Mouse (Mus musculus) common myeloid progenitor, adult 5-6 weeks (primary cell): Measurements from ENCODE around the gene Cdon. TPM values are rescaled to one million over a fixed set of nuclear protein-coding genes. Genes with fewer than 3 reads are reported as not detected.

Experiments
- ATAC-seq: replicated peaks from 2 replicates; pipeline ENCODE4 v1.8.0; 2016; ENCODE audit warnings: low read depth, mild to moderate bottlenecking, moderate TSS enrichment, inconsistent platforms; ENCODE audit not compliant: poor library complexity, severe bottlenecking
- total RNA-seq: library from RNA; stranded (forward); fragments of 200-1000, 187-1606 nt; gene quantifications from 2 replicates; pipeline ENCODE4 v1.2.3, GENCODE M21; 2017

The Cdon gene
- total RNA-seq, 1 experiment from 2014 or later: 1.4 TPM

DNA sequence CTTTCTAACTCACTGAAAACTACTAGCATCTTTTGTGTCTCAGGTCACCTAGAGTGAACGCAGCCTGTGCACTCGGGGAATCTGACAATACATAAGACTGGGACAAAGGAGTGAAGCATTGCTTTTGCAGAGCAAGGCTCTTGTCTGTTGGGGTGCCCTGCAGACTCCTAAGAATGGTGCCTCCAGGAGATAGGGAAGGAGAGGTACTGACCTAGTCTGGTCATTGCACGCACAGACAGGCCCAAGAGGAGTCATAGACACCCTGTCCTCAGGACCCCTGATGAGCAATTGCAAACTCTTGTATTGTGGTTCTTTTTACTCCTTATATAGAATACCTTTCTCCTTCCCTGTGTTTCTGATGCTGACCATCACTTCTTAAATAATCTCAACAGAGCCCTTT is 13.4 kb downstream of the Cdon start:
- no peak for ATAC-seq

DNA sequence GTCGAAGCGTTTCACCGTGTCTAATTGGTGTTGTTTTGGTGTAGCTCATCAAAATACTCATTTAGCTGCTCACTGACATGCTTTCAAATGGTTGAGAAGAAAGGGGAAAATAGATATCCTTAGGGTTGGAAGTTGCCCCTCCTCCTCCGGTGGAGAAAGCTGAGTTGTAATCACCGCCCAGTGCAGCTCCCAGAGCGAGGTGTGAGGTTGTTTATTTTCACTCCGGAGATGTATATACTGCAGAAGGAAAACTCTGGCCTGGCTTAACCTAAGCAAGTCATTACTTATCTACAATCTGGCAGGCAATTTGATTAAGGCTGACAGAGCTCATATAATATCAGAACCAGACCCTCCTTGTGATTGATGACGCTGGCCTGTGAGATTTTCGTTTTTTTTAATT is 14.6 kb downstream of the Cdon start:
- no peak for ATAC-seq

DNA sequence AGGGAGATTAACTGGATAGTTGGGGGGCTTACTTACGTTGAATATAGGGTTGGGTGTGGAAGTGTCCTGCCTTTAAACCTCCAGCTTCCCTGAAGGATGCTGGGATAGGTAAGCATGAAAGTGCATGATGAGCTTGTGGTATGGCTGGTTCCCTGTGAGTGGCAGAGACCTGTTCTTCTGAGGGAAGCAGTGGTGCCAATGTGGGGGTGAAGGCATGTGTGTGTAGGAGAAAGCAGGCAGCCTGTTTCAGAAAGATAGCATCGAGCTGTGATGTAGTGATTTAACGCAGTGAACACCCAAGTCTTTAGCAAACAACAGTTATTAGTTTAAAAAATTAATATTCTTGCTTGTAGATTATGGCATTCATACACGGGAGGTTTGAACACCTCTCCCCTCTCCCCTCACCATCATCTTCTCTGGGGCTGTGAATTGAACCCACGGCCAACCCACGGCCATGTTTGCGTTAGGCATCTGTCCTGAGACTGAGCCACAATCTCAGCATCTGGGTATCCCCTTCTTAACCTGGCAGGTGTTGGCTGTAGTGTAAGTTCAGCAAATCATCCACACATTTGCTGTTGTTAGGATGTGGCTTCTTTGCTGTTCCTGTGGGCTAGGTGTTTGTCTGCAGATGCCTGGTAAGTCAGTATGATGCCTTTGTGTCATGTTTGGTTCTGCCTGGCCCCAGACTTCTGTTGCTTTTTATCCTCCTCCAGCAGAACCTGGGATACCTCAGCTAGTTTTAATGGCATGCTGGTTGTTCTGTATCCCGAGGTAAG is 17.5 kb downstream of the Cdon start:
- no peak for ATAC-seq

DNA sequence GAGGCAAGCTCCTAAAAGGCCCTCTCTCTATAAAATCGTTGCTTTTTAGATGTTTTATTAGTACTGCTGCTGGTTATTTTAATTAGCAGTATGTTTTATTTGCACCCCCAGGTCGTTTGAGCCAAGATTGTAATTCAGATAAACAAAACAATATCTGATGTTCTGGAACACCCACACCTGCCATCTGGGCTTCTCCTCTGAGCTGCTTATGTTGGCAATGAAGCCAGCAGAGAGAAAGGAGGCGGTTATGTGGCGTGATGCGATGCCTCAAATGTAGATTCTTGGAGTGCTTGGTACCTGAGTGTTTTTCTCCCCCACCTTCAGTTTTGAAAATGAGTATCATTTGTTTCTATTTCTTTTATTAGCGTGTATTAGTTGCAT is 18.1 kb downstream of the Cdon start:
- ATAC-seq: no peak

DNA sequence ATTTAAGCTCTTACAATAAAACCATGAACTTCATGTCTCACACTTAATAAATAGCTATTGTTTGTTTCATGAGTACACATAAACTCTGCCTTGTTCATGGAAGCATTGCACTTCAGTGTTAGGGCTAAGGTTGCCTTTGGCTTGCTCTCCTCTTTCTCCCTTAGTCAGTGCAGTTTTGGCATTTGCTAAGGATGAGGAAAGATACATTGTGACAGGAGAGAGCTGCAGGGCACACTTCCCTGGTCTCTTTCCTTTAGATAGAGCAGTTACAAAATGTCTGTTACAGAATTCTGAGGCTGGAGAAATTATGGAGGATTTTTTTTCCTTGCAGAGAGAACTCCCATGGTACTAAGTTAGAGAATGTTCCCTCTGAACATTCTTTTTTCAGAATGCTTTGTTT is 18.8 kb downstream of the Cdon start:
- no peak for ATAC-seq

DNA sequence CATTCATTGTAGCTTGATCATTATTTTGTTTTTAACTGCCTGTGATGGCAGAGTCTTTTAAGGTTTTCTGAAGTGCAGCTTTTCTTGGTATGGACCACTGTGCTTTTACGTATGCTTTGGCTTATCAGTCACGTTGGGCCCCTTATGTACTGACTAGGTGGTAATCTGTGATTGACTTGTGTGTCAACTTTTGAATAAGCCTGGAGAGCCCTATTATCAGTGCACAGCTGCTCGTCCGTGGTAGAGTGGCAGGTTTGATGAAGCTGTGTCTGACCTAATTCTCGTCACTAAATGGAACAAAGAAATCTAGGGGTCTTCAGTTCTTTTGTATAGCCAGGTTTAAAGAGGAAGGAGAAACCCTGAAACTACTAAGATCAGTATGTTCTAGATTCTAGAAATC is 21.5 kb downstream of the Cdon start:
- ATAC-seq: no peak

DNA sequence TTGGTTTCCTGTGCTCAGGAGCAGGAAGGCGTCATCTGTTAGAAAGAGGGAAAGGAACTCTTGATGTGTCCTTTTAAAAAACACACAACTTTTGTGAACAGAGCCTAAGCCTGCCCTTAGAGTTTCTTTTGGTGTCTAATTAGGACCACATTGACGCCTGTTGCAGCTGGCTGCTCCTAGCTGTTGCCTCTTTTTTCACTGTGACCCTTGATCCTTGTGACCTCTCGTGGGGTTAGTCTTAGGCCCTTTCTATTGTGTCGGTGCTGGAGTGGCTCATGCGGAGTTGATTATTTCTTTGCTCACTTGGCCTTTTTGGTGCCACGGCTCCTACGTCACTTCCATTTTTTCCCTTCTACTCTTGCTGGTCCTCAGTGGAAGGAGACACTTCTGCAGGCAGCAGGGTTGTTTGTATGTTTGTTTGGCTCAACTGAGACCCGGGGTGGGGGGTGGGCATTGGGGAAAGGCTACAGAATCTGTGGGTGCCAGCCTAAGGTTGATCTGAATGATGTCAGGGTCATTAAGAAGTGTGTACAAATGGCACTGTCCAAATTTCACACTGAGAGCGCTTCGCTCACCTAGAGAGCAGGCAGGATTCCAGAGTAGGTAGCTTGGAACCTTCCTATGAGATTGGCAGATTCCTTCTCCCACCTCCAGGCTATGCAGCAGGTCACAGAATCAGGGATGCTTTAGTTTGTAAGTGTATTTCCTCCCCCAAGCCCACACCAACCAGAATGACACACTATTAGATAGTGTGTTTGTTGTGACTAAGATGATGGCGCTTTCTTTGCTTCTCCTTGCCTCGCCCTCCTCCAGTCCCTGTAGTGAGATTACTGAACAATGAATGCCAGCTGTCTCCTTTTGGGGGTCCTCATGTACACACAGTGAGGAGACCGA is 22.9 kb downstream of the Cdon start:
- ATAC-seq: no peak

DNA sequence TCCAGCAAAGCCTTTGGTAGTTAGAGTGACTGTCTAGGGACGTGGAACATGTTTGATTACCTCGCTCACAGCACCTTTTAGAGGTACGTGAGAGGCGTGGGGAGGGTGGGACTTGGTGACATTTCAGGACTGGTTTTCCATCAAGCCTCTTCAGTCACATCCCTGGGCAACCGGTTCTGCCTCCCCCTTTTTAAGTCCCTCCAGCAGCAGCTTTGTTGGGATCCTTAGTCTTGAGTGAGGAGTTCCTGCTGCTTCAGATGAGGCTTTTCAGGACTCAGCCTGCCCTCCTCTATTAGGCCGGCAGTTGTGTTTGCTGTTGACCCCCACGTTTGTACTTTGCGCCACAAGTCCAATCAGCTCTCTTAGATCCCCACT is 23.6 kb downstream of the Cdon start:
- ATAC-seq: no peak

DNA sequence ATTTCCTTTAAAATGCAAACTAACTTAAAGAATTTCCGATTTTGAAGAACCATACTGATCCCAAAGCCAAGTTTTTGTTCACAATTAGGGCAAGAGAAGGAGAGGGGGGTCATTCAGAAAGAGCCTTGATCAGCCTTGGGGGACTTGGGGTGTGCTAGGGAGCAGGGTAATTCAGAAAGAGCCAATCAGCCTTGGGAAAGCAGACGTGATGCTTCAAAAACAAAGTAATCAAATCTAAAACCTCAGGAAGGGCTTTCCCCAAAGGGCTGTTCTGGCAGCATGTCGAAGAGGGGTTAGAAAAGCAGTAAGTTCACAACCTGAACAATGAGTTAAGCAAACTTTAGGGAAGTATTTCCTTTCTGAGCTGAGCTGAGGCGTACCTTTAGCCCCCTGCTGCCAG is 26.0 kb downstream of the Cdon start:
- no peak for ATAC-seq

DNA sequence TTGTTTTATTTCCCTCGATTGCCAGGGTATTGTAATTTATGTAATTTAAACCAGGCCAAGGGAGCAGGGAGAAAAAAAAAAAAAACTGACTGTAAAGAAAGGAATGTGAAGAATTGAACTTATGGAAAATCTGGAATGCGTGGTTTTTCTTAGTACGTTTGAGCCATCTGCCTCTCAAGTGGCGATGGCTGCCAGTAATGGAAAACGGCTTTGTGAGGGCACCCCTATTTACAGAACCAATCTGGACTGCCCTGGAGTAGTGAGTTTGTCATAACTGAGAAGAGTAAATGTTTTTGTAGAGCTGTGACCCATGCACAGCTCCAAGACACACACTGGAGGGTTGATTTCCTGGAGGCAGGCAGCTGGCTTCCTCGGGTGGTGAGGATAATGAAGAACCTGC is 32.4 kb downstream of the Cdon start:
- ATAC-seq: no peak

DNA sequence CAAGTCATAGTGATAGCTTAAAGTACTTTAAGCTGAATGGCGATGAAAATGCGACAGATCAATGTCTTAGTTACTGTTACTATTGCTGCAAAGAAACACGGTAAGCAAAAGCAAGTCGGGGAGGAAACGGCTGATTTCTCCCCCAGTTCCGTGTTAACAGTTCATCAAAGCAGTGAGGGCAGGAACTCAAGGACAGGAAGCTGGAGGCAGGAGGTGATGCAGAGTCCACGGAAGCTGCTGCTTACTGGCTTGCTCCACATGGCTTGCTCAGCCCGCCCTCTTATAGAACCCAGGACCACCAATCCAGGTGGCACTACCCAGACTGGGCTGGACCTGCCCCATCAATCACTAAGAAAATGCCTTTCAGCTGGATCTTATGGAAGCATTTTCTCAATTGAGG is 38.7 kb downstream of the Cdon start:
- ATAC-seq: no peak

DNA sequence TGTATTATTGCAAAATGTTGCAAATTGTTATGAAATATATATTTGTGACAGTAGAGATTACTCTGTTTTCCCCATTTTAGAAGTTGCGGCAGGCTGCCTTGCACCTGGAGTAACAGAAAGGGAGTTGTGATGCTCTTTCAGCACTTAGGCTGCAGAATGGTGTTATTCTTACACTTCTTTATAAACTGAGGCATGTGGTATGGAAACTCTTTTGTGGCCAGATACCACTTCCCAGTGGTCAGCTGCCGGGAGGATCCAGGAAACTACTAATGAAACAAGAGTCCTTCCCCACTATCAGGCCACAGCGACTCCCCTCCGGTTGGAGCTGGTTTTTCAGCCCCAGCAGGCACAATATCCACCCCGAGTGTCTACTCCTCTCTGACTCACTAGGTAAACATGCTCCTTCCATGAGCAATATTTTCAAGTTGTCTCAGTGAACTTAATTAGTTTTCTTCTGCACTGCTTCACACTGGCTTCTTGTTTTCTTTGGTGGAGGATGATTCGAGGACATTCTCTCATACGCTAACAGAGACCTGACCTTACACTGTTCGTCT is 46.4 kb downstream of the Cdon start:
- ATAC-seq: peak; percentile 52

DNA sequence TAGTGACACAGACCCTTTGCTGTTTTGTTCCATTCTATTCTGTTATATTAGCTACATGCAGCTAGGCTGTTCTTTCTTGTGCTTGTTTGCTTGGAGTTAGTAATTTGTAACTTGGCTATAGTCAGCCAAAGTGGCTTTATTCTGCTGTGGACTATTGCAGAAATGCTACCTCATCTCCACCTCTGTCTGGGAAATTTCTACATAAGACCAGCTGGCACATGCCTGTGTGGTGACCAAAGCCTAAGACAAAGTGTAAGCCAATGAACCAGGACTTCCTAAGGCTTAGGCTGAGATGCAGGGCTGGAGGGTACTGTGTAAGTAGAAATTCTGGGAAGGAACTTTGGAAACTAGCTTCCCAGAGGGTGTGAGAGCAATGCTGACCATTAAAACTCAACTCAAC is 48.0 kb downstream of the Cdon start:
- no peak for ATAC-seq

DNA sequence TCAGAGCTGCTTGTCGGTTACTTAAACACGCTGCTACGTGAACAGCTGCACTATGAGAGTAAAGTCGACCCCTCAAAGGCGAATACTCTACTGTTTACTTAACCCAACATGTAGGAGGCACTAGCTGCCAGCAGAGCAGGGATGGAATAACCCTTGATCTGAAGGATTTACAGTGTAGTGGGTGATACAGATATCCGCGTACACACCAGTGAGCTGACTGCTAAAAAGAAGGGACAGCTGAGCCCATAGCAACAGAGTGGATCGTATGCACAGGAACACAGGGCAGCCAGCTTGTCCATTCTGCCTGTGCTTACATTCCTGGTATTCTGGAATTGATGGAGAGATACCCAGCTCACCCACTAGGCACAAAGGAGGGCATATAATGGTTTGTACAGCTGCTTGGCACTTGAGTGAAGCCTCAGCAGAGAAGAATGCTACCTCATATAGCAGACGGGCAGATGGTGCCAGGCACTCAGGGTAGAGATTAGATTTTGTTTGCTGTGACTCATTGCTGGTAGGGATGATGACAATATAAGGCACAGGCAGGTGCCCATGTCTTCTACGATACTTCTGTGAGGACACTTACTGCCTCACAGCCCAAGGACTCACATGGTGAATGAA is 53.3 kb downstream of the Cdon start:
- ATAC-seq: no peak

DNA sequence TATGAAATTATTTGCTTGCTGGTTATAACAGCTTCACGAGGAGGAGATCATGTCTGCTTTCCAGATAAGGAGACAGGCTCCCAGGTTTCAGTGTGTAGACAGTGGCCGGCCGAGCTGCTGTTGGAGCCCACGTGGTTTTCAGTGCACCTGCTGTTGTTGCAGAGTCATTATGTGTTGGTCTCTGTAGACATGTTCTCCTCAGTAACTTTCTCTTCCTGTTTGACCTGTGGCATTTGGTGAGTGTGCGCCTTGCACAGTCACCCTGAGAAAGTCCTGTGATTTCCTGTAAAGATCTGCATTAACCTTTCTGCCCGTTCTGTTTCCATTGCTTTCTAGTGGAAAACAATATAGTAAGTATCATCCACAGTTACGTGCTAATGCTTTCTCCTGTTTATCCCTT is 54.5 kb downstream of the Cdon start:
- peak; percentile 82 for ATAC-seq

DNA sequence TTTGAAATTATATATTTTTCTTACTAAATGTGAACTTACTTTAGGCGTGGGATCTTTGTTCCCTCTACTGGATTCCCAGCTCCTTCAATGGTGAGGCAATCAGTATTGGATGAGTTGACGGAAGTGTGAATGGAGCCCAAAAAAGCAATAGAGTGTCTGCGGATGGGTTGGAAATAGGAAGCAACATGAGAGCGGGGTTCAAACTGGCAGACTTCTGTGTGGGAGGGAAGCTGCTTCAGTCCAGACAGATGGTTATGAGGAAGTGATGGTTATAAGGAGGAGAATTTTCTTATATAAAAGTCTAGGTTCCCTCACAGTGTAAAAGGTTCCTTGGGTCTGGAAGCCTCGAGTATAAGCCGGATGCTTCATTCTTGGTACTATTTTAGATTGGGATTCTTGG is 58.5 kb downstream of the Cdon start:
- ATAC-seq: no peak

DNA sequence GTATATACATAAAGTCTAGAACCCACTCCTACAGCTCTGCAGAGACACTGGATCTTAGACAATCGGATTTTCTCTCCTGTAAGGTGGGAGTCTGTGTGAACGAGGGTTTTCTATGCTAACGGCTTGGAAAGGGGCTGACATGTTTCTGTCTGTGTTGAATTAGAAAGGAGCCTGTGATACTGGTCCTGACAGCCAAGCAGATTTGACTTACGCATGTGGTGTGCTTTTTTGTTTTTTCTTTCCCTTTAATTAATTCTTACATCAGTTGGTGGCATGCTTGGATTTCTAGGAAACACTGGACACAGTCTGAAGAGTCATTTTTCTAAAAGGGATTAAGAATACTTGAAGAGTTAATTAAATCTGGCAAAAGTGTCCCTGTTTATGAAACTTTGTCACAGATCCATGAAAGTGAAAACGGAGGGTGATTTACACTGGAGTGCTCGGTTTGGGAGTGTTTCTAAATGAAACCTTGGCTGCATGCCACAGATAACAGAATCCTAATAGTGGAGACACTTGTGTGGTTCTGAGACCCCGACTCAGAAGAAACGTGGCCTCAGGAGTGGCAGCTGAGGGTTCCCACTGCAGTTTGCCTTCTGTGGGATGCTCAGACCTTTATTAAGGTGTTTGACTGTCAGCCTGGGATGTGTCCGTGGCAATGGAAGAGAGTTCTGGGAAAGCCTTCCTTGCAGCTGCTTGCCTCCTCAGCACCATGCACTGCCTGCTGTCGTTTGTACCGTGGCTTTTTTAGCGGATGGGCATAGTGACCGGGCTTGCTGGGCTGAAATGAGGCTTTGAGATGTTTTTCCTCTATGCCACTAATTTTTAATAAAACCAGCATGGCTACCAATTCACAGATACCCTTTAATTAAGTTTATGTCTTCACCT is 61.3 kb downstream of the Cdon start:
- no peak for ATAC-seq

DNA sequence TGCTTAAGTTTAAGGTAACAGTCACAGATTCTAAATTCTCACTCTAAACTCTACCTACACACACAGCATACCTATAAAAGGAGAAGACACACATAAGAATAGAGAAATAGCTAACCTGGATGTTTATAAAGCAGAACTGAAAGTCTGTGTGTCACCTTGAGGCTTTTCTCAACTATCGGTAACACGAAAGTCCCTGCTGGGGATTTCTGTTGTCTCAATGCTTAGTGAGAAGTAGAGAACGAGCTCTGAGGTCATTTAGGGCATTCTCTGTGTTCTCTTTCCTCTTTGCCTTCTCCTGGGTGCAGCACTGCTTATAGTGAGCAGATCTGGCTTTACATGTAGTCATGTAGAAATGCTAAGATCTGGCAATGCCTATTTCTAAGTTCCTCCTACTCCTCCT is 63.0 kb downstream of the Cdon start:
- no peak for ATAC-seq

DNA sequence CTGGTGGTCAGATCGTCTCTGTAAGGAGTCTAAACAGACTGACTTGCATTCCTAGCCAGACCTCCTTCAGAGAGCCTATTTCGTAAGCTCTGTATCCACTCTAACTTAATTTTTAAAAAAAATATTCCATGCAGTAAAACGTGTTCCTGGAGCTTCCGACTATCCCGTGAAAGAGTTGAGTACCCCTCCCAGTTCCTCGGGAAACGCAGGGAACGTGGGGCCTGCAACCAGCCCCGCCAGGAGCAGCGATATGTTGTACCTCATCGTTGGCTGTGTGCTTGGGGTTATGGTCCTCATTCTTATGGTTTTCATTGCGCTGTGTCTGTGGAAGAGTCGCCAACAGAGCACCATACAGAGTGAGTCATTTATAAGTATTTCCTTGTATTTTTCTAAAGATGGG is 65.7 kb downstream of the Cdon start:
- no peak for ATAC-seq

DNA sequence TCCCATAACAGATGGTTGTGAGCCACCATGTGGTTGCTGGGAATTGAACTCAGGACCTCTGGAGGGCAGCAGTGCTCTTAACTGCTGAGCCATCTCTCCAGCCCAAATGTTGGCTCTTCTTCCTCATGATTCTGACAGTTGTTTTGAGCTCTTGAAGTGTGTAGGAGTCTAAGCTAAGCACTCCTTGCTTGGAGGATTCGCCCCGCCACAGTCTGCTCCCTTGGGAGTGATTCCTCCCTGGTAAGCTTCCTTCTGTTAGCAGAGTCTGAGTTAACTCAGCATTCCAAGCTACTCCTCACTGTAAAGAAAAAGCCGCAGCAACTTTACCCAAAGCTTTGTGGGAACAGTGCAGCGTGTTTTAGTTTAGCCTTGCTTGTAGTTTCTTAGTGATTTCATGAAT is 67.6 kb downstream of the Cdon start:
- ATAC-seq: no peak
